Mouse (Mus musculus) yolk sac, embryonic 10.5 days (tissue): ENCODE measurements around the gene Slc44a4.
"Not testable (repeated sequence)": the region's sequence is repeated elsewhere in the genome, so short reads cannot be mapped to it uniquely, and the experiment has no call there.

Experiments used
- DNase-seq: peaks from one replicate; pipeline ENCODE4 v3.0.0-alpha.2; 2017; ENCODE audit warnings: low spot score

Gene Slc44a4

GRCm38 (mm10) chr17:34899053-34899889, 15.0 kb upstream of the Slc44a4 start:
- DNase-seq = peak; percentile 57

- no peak for DNase-seq
Measured at GRCm38 (mm10) chr17:34899890-34900243, 14.4 kb upstream of the Slc44a4 start.

GRCm38 (mm10) chr17:34900826-34901225, 13.4 kb upstream of the Slc44a4 start:
- not testable (repeated sequence) for DNase-seq

- DNase-seq = not testable (repeated sequence)
Measured at GRCm38 (mm10) chr17:34901948-34902347, 12.3 kb upstream of the Slc44a4 start.

- peak; percentile 76 for DNase-seq
Measured at GRCm38 (mm10) chr17:34902895-34903294, 11.4 kb upstream of the Slc44a4 start.

- no peak for DNase-seq
Measured at GRCm38 (mm10) chr17:34910982-34911381, 3.3 kb upstream of the Slc44a4 start.

GRCm38 (mm10) chr17:34911945-34912351, 2.3 kb upstream of the Slc44a4 start:
- DNase-seq = peak; percentile 81

- peak; percentile 84 for DNase-seq
Measured at GRCm38 (mm10) chr17:34915410-34915831, 1.2 kb downstream of the Slc44a4 start.

- DNase-seq = no peak
Measured at GRCm38 (mm10) chr17:34916316-34916715, 2.0 kb downstream of the Slc44a4 start.

GRCm38 (mm10) chr17:34917188-34917587, 2.9 kb downstream of the Slc44a4 start:
- no peak for DNase-seq

GRCm38 (mm10) chr17:34922939-34923338, 8.7 kb downstream of the Slc44a4 start:
- DNase-seq = no peak

- DNase-seq = no peak
Measured at GRCm38 (mm10) chr17:34924258-34924657, 10.0 kb downstream of the Slc44a4 start.

GRCm38 (mm10) chr17:34927306-34928019, 13.2 kb downstream of the Slc44a4 start:
- no peak for DNase-seq

GRCm38 (mm10) chr17:34928841-34929240, 14.6 kb downstream of the Slc44a4 start:
- no peak for DNase-seq

- DNase-seq = peak; percentile 98
Measured at GRCm38 (mm10) chr17:34931061-34931734, 16.9 kb downstream of the Slc44a4 start, which contains the start of gene Neu1. Gene Neu1 (plus strand): TSS chr17:34931253.

GRCm38 (mm10) chr17:34931735-34932098, 17.5 kb downstream of the Slc44a4 start:
- DNase-seq = no peak

GRCm38 (mm10) chr17:34932287-34932686, 18.0 kb downstream of the Slc44a4 start:
- no peak for DNase-seq

GRCm38 (mm10) chr17:34934031-34934430, 19.8 kb downstream of the Slc44a4 start:
- no peak for DNase-seq

- no peak for DNase-seq
Measured at GRCm38 (mm10) chr17:34934830-34935229, 20.6 kb downstream of the Slc44a4 start.

GRCm38 (mm10) chr17:34937960-34938505, 23.8 kb downstream of the Slc44a4 start:
- DNase-seq = no peak

GRCm38 (mm10) chr17:34941344-34942041, 27.2 kb downstream of the Slc44a4 start:
- no peak for DNase-seq
